Mouse (Mus musculus) liver, adult 2 months (tissue): ENCODE measurements at regions not wholly inside any gene's neighbourhood (a gene's known extent, or its start where the extent isn't known, plus 50 kb on each side); places are given as distances from the start of the nearest gene placed in this dataset.

Source experiments
- DNase-seq: peaks from one replicate; pipeline ENCODE4 v3.0.0-alpha.2; 2011; ENCODE audit warnings: low read depth, low spot score; ENCODE audit errors: extremely low read depth
- H3K27ac ChIP-seq: fragments of 200-500 bp; replicated peaks from 2 replicates; pipeline ENCODE4 v1.5.1; 2012; ENCODE audit warnings: low read depth, mild to moderate bottlenecking, control low read depth, inconsistent platforms, low read length; ENCODE audit not compliant: insufficient read depth
- H3K27me3 ChIP-seq: fragments of 200-500 bp; 2 replicates; pipeline ENCODE4 v1.6.1; 2012; ENCODE audit warnings: mild to moderate bottlenecking, moderate library complexity, low read length, inconsistent platforms; ENCODE audit not compliant: control insufficient read depth, insufficient read depth
- H3K36me3 ChIP-seq: fragments of 200-500 bp; 2 replicates; pipeline ENCODE4 v1.6.1; 2012; ENCODE audit warnings: low read length, inconsistent platforms; ENCODE audit not compliant: control insufficient read depth, insufficient read depth
- H3K4me1 ChIP-seq: fragments of 200-500 bp; 2 replicates; pipeline ENCODE4 v1.6.1; 2011; ENCODE audit warnings: low read length; ENCODE audit not compliant: control insufficient read depth, insufficient read depth
- H3K4me3 ChIP-seq: fragments of 200-500 bp; 2 replicates; pipeline ENCODE4 v1.5.1; 2011; ENCODE audit warnings: low read depth, mild to moderate bottlenecking, control low read depth, low read length, moderate library complexity; ENCODE audit not compliant: insufficient read depth
- H3K79me2 ChIP-seq: fragments of 200-500 bp; 2 replicates; pipeline ENCODE4 v1.6.1; 2012; ENCODE audit warnings: inconsistent platforms, mild to moderate bottlenecking, low read length, moderate library complexity; ENCODE audit not compliant: control insufficient read depth, insufficient read depth
- H3K9ac ChIP-seq: fragments of 200-500 bp; 2 replicates; pipeline ENCODE4 v1.6.1; 2012; ENCODE audit warnings: low read depth, mild to moderate bottlenecking, control low read depth, inconsistent platforms, low read length
- CTCF ChIP-seq: fragments of 200-500 bp; IDR thresholded peaks from 2 replicates; pipeline ENCODE4 v1.5.1; 2011; ENCODE audit warnings: low read depth, low read length, control low read depth
- POLR2A ChIP-seq: fragments of 200-500 bp; IDR thresholded peaks from 2 replicates; pipeline ENCODE4 v1.6.1; 2011; ENCODE audit warnings: low read length, control low read depth; ENCODE audit not compliant: insufficient read depth; ENCODE audit errors: extremely low read depth
- WGBS: fragments of 180-500 bp; shearing (Covaris S2); methylation state at CpG from one replicate; pipeline ENCODE4 v1.1.7; 2018; 5-methylcytosine and 5-hydroxymethylcytosine counted together

DNA sequence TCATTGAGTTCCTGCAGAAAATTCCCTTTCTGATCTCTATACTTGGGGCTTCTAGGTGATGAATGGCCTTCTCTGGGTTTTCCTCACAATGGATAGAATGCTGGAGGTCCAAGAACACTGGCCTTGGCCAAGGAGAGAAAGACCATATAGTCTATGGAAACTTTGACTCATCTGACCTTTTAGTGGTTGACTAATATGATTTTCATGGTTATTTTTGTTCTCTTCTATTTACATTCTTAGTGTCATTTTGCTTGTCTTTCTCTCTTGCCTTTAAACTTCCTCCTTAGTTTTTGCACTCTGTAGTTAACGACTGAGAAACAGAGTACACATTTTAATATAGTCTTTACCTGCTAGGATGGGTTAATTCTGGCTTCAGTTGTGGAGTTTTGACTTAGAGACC, 65.6 kb downstream of the Rtl9 start:
- no peak overlapping the region for H3K27ac ChIP-seq
- no peak for DNase-seq
- H3K79me2 ChIP-seq, result no peaks in the 10 kb centered on the region
- WGBS, result 73% methylated on average over 1 of the region's 1 CpGs
- no peak for TF ChIP-seq CTCF
- no peak for TF ChIP-seq POLR2A
- H3K9ac ChIP-seq, result no peak overlapping the region
- no peaks in the 10 kb centered on the region for H3K27me3 ChIP-seq
- no peaks in the 10 kb centered on the region for H3K36me3 ChIP-seq
- H3K4me3 ChIP-seq, result no peak overlapping the region
- H3K4me1 ChIP-seq, result no peaks in the 10 kb centered on the region

DNA sequence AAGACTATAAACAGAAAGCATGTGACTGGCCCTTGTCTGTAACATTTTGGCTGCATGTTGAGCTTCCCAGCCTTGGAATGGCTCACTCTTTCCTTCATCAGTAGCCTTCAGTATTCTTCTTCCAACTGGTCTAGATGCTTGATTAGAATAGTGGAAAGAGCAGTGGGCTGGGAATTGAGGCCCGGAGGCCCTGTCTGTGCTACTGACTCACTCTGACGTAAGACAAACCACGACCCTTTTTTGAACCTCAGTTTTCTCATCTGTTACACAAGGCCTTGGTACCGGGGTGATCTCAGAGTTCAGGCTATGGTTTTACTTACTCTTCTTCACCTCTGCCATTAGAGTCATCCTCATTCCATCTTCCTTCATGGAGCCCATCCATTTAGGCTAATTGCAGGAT, 95.2 kb downstream of the Rtl9 start:
- 90% methylated on average over 4 of the region's 4 CpGs for WGBS
- Histone ChIP-seq H3K27me3 (no peaks in the 10 kb centered on the region), H3K9ac (no peak overlapping the region), H3K4me3 (no peak overlapping the region), H3K36me3 (no peaks in the 10 kb centered on the region), H3K79me2 (no peaks in the 10 kb centered on the region), H3K4me1 (no peaks in the 10 kb centered on the region), H3K27ac (no peak overlapping the region)
- TF ChIP-seq POLR2A, result no peak
- no peak for TF ChIP-seq CTCF
- DNase-seq, result no peak

GRCm38 (mm10) chrX:143202698-143203097, 103.3 kb downstream of the Rtl9 start:
- H3K27ac ChIP-seq, result no peak overlapping the region
- no peaks in the 10 kb centered on the region for H3K36me3 ChIP-seq
- DNase-seq, result no peak
- H3K27me3 ChIP-seq, result no peaks in the 10 kb centered on the region
- no peak overlapping the region for H3K9ac ChIP-seq
- TF ChIP-seq POLR2A (no peak), CTCF (no peak)
- no peaks in the 10 kb centered on the region for H3K79me2 ChIP-seq
- no peak overlapping the region for H3K4me3 ChIP-seq
- H3K4me1 ChIP-seq, result no peaks in the 10 kb centered on the region

DNA sequence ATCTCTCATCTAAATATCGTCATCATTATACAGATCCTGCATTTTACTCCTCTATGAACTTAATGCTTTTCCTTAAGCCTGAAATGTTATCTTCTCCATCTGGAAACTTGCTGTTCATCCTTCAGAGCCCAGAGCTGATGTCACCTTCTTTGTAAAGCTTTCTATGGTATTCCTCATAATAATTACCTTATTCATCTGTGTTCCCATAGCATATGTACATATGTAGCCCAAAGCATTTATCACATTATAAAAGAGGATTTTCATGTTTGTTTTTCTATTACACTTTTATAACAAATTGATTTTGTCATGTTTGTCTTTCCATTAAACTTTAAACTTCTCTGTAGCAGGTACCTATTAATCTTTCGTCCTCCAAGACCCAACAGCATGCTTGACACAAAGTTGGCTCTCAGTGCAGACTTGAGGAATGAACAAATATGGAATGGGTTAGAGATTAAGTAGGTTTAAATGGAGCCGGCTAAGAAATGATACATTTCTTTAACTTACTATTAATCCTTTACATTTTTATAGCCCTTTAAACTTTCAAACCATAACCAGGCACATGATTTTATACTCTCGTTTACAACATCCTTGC, 104.5 kb downstream of the Rtl9 start:
- H3K36me3 ChIP-seq, result no peaks in the 10 kb centered on the region
- peak; percentile 26 for DNase-seq
- no peaks in the 10 kb centered on the region for H3K4me1 ChIP-seq
- WGBS, result 46% methylated on average over 4 of the region's 4 CpGs
- H3K79me2 ChIP-seq, result no peaks in the 10 kb centered on the region
- H3K4me3 ChIP-seq, result no peak overlapping the region
- H3K9ac ChIP-seq, result no peak overlapping the region
- no peaks in the 10 kb centered on the region for H3K27me3 ChIP-seq
- TF ChIP-seq CTCF (no peak), POLR2A (no peak)
- H3K27ac ChIP-seq, result no peak overlapping the region

GRCm38 (mm10) chrX:143216626-143217025, 117.2 kb downstream of the Rtl9 start:
- H3K36me3 ChIP-seq, result no peaks in the 10 kb centered on the region
- H3K27me3 ChIP-seq, result no peaks in the 10 kb centered on the region
- no peaks in the 10 kb centered on the region for H3K79me2 ChIP-seq
- 54% methylated on average over 1 of the region's 1 CpGs for WGBS
- no peak overlapping the region for H3K9ac ChIP-seq
- H3K4me3 ChIP-seq, result no peak overlapping the region
- DNase-seq, result no peak
- no peaks in the 10 kb centered on the region for H3K4me1 ChIP-seq
- TF ChIP-seq POLR2A (no peak), CTCF (no peak)
- H3K27ac ChIP-seq, result no peak overlapping the region
